Mouse (Mus musculus): ENCODE data around the gene Map1lc3b. TPM values are rescaled to one million over a fixed set of nuclear protein-coding genes. Genes with fewer than 3 reads are reported as not detected.

Gene Map1lc3b
- 73.8 and 74.5 TPM in 2 replicates for total RNA-seq (2015)
- total RNA-seq (2017), result 65.9 and 78.6 TPM in 2 replicates

- peak; percentile 67 for ATAC-seq (replicated peaks; ENCODE audit: poor library complexity)
Observed at GRCm38 (mm10) chr8:121590203-121591177, at the start of gene Map1lc3b. TSS of gene Map1lc3b (plus strand) at chr8:121590361.

DNA sequence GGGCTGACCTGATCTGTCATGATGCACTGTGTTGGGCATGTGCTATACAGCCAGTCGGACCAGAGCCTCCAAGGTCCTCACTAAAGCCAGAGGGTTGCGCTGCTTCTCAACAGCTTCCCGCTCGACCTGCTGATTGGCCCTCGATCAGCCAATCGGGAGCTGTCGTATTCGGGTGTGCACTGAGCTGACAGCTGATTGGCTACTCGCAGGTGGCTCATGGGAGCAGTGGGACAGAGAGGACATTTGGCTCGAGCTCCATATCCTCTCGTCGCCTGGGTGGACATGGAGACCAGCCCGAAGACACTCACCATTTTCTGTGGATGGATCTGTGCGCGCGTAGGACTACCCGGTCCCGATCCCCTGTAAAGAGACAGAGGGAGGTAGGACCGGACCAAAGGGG, 48.3 kb upstream of the Map1lc3b start:
- ATAC-seq (replicated peaks; ENCODE audit: poor library complexity), result no peak

- ATAC-seq (replicated peaks; ENCODE audit: poor library complexity), result no peak
Observed at GRCm38 (mm10) chr8:121542901-121543300, 47.3 kb upstream of the Map1lc3b start.

GRCm38 (mm10) chr8:121544276-121544785, 45.8 kb upstream of the Map1lc3b start, which contains the start of gene 1700018B08Rik:
TSS of gene 1700018B08Rik (minus strand) at chr8:121544320.
- no peak for ATAC-seq (replicated peaks; ENCODE audit: poor library complexity)

DNA sequence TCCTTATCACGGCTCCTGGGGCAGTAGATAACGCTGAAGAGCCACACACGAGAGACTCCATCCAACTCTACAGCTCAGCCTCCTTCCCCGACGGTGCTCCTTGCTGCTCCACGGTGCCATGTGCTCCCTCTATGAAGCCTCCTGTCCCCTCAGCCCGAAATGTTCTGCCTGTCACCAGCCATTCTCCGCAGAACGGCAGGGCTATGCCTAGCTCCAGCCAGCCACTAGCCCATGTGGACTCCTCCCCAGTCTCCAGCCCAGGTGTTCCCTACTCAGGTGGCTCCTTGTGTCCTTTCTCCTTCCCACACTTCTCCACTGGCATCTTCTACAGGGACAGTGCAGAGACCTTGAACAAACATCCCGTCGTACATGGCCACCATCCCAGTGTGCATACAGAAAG, 45.2 kb upstream of the Map1lc3b start:
- ATAC-seq (replicated peaks; ENCODE audit: poor library complexity), result no peak

GRCm38 (mm10) chr8:121547132-121547531, 43.0 kb upstream of the Map1lc3b start:
- peak; percentile 94 for ATAC-seq (replicated peaks; ENCODE audit: poor library complexity)

- no peak for ATAC-seq (replicated peaks; ENCODE audit: poor library complexity)
Observed at GRCm38 (mm10) chr8:121550056-121550455, 40.1 kb upstream of the Map1lc3b start.

DNA sequence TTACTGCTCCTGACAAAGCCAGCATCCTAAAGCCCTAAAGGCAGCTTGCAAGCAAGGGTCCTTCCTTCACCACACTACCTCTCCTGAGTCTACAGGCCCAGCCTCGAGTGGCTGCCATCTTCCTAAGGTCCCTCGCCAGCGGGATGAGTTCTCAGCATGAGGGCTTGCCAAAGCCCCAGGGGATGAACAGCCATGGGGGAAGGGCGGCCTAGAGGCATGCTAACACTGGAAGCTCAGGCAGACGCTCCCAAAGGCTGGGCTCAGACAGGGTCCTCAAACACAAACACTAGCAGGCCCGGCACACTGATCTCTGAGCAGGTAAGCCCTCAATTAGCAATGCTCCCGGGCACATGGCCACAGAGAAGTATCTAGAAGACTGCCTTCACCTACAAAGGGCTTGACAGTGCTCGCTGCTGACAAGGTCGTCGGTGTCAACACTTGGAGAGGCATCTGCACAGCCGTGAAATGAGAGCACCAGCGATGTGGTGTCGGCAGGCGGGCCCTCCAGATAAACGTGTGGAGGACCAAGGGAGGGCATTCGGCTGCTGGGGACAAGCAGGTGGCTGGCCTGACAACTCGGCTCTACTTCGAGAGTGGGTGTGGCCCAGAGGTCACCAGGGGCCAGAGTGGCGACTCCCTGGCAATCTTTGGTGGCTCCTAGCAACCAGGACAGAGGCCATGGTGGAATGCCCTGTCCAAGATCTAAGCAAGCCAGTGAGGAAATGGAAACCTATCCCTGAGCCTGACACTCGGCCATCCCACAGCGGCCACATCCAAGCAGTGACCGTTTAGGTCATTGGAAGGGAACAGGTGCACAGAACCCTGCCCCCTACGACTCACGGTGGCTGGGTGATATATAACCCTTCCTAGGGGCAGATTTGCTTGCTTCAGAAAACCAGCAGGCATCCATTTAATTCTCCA, 38.8 kb upstream of the Map1lc3b start:
- no peak for ATAC-seq (replicated peaks; ENCODE audit: poor library complexity)

DNA sequence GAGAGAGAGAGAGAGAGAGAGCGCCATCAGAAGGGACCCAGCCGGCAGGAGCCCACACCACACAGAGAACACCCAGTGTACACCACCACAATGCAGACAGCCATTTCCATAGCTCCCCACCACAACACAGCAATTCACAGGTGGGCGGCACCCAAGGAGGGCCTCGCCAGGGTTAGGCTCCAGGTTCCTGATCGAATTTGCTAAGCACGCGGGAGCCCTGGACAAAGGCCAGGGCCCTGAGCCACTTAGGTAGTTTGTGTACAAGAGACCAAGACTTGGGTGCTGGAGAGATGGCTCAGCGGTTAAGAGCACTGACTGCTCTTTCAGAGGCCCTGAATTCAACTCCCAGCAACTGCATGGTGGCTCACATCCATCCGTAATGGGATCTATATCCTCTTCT, 37.7 kb upstream of the Map1lc3b start:
- ATAC-seq (replicated peaks; ENCODE audit: poor library complexity), result no peak

GRCm38 (mm10) chr8:121553831-121554475, 36.2 kb upstream of the Map1lc3b start:
- no peak for ATAC-seq (replicated peaks; ENCODE audit: poor library complexity)

DNA sequence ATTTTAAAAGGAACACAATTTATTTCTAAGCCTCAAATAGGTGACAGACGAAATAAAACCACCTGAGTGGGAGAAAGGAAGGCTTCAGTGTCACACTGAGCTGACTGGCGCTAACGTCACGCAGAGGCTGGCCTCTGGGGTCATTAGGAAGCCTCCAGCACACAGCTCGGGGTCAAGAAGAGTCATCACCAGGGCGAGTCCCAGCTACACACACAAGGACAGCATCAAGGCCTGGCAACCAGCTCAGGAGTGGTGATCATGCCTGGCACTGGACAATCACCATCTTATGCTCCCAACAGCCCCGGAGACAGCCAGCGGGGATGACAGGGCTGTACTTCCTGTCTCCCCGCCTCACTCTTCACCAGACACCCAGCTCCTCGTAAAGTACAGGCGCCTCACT, 32.4 kb upstream of the Map1lc3b start:
- no peak for ATAC-seq (replicated peaks; ENCODE audit: poor library complexity)

GRCm38 (mm10) chr8:121558538-121558937, 31.6 kb upstream of the Map1lc3b start:
- no peak for ATAC-seq (replicated peaks; ENCODE audit: poor library complexity)

DNA sequence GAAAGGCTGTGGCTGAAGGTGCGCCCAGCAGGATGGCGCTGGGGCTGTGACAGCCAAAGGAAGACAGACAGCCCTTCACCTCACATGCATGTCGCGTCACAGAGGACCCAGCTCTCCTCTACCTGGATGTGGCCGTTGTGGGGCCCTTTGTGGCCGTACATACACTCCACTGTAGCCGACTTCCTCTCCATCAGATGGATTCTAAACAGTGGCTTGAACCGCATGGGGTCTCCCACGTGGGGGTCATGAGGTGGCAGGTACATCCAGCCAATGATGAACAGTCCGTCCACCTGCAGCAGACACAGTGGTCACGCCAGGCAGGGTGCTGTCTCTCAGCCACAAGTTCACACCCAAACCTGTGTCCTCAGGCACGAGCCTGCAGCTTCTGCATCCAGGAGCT, 30.4 kb upstream of the Map1lc3b start:
- no peak for ATAC-seq (replicated peaks; ENCODE audit: poor library complexity)

- ATAC-seq (replicated peaks; ENCODE audit: poor library complexity), result no peak
Observed at GRCm38 (mm10) chr8:121560432-121561100, 29.6 kb upstream of the Map1lc3b start.

DNA sequence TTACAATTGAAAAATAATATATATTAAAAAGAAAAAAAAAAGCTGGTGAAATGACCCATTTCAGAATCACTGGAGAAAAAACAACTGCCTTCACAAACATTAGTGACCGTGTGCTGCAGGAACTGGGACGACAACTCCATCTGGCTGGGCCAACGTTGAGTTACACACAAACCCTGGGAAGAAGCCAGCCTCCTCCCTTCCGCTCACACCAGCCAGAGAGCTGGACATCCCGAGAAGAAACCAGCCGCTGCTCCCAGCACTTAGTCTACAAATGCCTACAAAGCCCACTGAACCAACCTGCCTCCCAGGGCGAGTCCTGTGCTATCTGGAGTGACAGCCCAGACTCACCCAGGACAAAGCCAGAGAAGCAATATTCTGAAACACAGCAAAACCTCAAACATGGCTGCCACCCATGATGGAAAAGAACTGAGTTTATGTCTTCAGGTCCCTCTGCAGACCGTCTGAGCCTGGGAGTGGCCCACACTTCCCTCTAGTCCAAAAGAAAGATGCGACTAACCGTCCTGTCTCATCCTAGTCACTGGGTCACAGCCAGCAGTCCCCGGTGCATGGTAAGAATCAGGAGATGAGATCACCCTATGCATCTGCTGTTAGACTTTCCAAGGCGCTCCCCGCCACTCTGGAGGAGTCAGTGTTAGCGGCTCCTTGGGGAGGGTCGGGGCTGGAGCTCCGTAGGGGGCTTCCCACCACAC, 28.4 kb upstream of the Map1lc3b start:
- no peak for ATAC-seq (replicated peaks; ENCODE audit: poor library complexity)

DNA sequence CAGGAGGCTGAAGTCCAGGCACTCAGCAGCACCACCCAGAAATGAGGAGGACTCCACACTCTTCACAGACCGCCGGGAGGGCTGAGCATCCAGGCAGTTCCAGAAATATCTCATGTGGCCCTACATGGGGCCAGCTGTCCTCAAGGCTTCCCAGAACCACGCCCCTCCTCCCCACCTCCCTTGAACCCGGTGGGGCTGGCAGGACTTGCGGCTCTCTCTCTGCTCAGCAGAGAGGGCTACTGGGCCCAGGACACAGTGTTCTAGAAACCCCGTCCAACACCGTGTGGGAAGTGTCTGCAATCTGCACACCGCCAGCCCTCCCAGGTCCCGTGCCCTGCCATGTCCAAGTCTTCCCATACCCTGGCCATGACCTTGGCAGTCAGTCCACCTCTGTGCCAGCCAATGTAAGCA, 27.2 kb upstream of the Map1lc3b start:
- ATAC-seq (replicated peaks; ENCODE audit: poor library complexity), result no peak

DNA sequence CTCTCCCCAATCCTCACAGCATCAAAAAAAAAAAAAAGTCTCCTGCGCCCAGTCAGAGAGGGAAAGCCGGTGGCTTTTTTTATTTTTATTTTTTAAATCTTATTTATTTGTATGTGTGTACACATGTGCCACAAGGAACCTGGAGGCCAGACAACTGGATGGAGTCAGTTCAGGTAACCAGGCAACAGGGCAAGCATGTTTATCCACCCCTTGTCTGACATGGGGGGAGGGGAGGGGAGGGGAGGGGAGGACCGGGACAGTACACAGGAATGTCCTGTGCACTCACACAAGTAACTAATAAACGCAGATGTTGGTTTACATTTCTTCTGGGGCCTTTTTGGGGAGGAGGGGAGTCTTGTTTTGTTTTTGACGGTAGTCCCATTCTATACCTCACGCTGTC, 26.5 kb upstream of the Map1lc3b start:
- ATAC-seq (replicated peaks; ENCODE audit: poor library complexity), result no peak

GRCm38 (mm10) chr8:121568321-121568720, 21.8 kb upstream of the Map1lc3b start:
- no peak for ATAC-seq (replicated peaks; ENCODE audit: poor library complexity)

GRCm38 (mm10) chr8:121570335-121570734, 19.8 kb upstream of the Map1lc3b start:
- ATAC-seq (replicated peaks; ENCODE audit: poor library complexity), result peak; percentile 89
